Mouse (Mus musculus): ENCODE measurements at regions not wholly inside any gene's neighbourhood (a gene's known extent, or its start where the extent isn't known, plus 50 kb on each side); places are given as distances from the start of the nearest gene placed in this dataset.

DNA sequence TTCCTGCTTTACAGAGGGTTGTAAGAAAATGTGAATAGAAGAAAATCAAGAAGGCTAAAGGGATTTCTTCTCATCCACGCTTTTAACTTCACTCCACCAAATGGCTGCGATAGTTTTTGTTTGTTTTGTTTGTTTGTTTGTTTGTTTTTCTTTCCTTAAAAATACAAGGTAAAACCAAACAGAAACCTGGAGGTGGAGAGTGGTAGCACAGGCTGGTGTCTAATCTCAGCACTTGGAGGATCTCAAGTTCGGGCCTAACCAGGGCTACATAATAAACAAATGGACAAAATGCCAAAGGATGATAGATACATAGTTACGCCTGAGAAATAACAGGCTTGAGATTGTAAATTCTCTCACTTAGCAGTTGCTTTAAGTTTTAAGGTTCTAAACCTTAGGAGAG is 50.8 kb upstream of the Mboat1 start:
- DNase-seq, result no peak

DNA sequence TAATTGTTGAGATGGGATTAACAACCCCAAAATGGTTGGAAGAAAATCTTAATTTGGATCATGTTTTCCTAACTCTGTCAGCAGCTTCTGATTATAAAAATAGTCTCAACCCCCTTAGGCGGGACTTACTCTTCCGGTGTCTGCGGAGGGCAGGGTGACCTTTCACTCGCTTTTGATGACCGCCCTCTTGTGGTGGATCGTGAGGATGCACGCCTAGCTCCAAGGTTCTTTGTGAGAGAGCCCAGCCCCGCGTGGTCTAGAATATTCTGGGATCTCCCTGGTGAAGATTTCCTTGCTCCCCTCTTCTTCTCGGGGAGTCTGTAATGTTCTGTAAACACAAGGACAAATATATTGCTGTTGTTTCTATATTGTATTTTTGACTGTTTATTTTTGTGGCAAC is 51.3 kb upstream of the Mboat1 start:
- DNase-seq, result peak; percentile 89

DNA sequence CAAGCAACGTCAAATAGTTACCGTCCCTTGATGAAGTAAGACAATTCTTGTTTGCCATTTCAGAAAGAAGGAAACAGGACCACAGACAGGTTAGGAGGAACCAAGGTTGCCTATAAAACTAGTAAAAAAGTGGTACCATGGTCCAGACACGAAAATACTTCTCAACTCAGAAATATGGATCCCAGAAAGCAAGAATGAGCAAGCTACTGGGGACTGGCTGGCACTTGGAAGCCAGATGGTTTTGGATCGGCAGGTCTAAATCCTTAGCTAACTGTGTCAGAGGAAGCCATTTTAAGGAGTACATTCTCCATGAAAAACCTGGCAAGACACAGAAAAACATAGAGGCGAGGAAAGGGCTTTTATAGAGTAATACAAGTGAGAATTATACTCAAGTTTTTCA is 51.9 kb upstream of the Mboat1 start:
- DNase-seq, result no peak

DNA sequence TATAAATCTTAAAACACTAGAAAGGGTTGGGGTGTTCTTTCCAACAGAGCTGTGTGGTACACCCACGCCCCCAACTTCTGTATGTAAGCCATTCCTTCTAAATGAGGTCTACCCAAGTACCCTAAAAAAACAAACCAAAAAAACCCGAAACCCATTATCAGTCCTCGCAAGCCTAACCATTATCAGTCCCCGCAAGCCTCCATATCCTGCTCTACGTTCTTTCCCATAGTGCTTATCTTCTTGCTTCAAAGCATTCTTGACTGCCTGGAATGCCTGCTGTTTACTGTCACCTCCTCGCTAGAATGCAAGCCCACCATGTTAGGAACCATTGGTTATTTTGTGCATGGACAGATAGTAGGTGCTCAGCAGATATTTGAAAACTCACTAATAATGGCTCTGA is 52.3 kb upstream of the Mboat1 start:
- no peak for DNase-seq

DNA sequence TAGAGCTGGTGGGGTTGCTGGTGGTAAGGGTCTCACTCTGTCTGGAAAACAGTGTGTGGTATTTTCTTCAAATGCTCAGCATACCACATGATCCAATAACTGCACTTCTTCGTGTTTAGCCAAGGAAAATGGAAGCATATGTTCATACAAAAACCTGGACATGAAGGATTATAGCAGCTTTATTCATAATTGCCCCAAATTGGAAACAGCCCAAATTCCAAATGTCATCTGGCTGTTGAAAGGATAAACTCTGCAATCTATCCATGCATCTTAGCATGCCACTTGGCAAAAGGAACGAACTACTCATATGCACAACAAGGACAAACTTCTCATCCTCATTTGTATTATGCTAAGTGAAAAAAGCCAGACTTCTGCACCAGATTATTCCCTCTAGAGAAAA is 53.5 kb upstream of the Mboat1 start:
- no peak for DNase-seq

DNA sequence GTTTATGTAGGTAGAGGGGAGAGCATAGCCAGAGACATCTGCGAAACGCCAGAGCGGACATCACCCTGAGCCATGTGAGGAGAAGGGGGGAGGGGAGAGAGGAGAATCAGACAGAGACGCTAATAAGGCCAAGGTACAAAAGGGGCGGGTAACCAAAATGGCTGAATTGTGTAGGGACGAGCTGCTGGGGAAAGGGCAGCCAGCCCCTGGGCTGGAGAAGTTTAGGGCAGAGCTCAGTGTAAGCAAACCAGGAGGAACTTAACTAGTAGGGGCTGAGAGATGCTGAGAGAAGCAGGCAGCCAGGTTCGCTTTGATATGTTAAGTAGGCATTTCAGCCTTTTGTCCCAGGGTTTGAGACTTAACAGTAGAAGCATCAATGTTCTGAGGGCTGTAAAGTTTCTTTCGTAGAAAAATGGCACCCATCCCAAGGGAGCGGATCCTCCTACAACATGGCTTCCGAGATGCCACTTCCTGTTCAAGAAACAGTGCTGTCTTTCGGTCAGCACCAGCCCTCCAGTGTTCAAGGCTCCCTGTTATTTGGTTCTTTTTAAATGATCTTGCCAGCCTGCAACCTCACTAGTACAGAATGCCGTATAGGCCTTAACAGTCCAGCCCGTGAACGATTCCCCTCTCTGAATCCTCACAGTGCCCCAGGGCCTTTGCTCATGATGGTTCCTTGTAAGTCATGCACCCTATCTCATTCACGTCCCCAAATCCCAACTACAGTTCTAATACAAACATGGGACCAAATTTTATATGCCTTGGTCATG is 55.4 kb upstream of the Mboat1 start:
- DNase-seq, result peak; percentile 21

DNA sequence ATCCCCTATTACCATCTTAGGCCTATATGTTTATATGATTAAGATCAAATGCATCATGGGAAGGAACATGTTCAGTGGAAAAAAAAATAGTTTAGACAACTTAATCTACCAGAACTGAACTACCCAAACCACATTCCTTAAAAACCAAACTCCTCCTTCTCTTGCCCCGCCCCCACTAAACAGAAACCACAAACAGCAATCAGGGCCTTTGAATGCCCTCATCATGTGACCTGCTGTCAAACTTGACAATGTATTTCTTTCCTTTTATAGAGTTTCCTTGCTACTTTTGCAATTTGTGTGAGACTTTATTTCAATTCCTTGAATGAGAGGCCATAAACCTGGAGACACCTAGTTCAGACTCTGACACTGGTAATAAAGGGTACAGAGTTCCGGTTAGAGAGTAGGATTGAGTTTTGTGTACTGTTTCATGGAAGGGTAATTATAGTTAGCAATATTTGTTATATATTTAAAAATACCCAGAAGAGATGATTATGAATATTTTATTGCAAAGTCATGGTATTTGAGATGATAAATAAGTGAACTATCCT is 61.7 kb upstream of the Mboat1 start:
- DNase-seq, result no peak

DNA sequence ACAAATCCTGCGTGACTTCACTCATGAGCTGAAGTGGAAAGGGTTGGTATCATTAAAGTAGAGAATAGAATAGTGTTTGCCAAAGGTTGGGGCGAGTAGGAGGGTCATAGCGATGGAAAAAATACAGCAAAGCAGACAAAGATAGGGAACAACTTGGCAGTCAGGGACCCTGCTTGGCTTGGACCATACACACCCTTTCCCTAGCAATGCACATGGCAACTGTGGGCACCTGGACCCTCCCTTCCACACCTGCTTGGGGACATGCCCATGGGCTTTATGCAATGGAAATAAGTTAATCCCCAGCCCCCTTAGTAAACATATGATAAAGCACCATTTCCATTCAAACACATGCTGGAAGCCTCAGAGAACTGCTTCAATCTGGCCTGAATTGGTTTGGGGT is 62.2 kb upstream of the Mboat1 start:
- no peak for DNase-seq

DNA sequence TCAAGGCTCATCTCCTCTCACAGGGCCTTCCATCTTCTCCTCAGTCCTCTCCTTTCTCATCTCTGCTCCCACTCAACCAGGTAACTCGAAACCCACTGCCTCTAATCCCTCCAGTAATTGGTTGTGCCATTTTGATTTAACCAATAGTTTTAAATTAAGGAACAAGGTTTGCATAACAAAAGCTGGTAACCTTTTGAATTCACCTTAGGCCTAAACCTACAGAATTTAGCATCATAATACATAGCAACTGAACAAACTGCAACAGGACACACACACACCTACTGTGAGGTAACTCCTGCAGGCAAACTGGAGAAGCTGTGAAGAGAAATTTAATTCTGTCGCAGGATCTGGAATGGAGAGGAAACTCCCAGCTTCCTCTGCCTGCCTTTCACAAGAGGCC is 66.9 kb upstream of the Mboat1 start:
- DNase-seq, result no peak

DNA sequence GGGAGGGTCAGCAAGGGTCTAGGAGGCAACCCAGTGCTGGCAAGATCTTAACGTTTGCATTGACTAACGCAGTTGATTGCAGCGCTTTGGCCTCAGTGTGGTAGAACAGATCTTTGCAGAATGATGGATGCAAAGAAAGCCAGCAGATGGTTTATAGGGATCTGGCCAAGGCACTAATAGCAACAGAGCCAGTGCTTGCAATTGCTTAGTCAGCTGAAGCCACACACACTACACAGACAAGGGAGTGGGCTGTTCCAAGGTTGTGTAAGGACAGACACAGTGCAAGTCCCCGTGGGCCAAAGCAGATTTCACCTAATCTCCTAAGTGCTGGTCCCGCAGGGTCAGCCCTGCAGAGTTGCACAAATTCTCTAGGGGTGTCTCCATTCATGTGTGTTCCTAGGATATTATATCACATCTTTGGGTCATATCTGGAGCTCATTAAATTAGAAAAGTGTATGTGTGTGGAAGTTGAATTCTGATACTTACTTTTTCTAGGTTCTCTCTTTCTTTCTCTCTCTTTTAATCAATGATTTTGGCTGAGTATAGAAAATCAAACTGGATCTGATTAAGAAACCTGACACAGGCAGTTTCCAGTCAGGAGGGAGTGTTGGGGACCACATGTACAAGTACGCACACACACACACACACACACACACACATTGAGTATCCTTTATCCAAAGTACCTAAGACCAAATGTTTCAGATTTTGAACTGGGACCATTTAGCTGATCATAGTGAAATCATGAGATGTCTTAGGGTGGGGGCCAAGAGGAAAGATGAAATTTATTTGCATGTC is 68.5 kb upstream of the Mboat1 start:
- peak; percentile 4 for DNase-seq

DNA sequence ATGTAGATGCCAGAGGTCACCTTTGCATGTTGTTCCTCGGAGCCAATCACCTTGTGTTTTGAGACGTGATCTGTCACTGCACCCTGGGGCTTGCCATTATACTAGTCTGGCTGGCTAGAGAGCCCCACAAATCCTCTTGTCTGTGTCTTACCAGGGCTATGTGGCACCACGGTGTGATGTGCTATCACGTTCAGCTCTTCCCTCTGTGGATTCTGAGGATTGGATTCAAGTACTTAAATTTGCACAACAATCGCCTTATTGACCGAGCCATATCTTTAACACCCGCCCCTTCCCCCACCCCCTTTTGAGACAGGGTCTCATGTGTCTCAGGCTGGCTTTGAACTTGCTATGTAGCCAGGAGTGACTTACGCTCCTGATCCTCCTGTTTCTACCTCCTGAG is 70.8 kb upstream of the Mboat1 start:
- DNase-seq, result no peak

DNA sequence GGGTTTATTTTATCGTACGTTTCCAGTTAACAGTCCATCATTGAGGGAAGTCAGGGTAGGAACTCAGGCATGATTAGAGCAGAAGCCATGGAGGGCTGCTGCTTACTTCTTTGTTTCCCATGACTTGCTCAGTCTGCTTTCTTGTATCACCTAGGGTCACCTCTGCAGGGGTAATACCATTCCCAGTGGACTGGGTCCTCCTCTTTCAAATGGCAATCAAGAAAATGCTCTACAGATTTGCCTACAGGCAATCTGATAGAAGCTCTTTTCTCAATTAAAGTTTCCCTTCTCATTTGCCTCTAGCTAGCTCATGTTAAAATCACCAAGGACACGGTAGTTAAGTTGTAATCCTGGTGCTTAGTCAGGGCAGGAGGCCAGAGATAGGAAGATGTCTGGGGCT is 72.5 kb upstream of the Mboat1 start:
- no peak for DNase-seq

DNA sequence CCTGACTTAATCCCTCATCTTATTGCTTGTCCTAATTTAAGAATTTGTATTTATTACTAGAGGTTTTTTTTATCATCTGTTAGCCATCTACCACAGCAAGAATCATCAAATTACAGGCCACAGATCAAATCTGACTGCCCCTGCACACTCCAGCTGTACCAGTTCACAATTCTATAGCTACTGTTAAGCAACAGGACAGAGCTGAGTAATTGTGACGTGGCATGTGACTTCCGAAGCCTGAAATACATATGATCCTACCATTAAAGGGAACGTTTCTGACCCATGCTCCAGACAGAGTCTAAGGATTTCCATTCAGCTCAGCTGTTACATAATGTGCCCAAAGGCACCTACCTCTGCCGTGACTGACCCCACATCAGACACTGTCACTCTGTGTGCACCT is 74.0 kb upstream of the Mboat1 start:
- no peak for DNase-seq

DNA sequence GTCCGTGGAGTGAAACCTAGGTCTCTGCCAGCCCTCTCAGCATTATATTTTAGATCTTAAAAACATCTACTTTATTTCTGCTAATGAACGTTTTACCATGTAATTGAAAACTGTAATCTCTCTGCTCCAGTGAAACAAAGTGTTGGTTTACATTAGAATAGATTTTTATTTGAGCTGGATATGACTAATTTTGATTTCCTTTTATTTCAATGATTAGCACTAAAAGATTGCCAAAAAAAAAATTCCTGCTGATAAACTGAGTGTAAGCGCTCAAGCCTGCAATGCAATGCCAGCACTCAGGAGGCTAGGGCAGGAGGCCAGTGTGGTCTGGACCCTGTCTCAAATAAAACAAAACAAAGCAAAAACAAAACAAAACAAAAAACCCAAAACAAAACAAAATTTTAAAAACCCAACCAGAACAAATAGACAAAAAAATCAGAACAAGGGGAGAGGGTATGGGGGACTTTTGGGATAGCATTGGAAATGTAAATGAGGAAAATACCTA is 69.3 kb upstream of the E2f3 start:
- no peak for DNase-seq

DNA sequence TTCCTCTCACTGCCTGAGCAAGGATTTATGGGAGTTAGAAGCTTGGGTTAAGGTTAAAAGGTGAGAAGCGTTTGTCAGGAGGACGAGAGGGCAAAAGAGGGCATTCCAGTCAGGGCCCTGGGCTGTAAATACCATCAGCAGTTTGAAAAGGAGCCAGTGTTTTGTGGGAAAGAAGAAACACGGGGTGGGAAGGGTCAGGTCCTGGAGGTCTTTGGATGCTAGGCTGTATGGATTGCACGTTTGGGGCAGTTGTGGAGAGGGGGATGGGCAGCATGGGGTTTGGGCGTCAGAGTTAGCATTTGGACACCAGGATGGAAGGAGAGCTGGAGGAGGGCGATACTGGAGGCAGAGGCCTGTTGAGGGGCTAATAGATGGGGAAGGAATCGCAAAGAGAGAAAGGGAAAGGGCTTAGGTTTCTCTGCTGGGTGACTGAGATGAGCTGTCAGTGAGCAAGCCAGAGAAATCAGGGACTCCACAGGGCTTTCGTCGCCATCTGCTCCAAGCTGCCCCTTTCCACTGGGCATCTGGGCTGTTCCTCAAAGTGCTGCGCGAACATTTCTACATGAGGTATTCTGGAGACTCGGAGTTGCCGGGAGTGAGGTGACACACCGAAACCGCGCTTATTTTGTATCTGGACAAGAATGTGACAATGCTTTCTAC is 66.2 kb upstream of the E2f3 start:
- DNase-seq, result peak; percentile 7

DNA sequence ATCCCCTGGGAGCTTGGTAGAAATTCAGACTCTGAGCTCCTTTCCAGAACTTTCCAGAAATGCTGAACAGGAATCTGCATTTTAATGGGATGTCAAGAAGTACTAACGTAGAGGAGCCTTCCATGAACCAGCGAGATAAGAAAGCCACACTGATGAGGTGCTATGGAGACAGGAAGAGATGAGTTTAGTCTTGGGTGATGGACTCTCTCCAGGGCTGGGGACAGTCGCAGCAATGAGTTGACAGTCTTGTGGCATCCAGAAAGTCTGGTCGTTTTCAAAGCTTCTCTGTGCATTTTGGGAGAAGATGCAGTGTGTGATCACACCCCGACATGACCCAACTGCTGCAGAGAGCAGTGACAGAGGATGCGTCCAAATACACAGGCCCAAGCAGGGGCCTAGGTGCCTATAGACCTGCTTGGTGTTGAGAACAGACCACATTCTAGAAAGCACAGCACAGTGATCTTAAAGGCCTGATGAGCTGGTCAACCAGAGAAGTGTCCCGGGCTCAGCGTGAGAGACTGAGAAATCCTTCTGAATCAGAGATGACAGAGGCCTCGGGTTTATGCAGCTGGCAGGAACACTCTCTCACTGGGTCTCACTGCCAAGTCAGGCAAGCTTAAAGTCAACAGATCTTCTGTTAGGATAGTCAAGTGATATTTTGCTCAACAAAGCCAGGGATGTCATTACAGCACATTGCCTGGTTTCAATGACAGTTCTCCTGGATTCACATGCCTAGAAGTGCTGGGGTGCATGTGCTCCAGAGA is 65.1 kb upstream of the E2f3 start:
- no peak for DNase-seq

DNA sequence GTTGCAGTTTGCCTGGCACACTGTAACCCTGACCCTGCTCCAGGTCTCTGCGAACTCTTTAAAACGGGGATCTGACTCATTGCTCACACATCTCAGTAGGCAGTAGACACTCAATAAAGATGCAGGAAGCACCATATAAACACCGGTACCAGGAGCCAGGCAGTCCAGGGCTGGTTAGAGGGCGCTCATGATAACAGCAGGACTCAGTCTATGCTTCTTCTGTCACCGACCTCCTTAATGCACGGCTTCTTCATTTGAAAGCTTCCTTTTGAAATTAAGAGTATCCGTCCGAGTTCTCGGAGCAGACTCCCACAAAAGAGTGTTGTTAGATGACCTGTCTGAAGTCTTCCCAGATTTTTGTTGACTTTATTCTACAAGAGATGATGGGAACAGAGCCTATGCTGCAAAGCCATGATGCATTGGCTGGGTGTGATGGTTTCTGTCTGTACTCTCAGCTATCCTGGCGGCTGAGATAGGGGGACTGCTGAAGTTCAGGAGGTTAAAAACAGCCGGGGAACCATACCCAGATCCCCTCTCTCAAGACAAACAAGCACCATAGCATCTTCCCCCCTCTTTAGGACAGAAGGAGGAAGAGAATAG is 62.5 kb upstream of the E2f3 start:
- DNase-seq, result no peak

DNA sequence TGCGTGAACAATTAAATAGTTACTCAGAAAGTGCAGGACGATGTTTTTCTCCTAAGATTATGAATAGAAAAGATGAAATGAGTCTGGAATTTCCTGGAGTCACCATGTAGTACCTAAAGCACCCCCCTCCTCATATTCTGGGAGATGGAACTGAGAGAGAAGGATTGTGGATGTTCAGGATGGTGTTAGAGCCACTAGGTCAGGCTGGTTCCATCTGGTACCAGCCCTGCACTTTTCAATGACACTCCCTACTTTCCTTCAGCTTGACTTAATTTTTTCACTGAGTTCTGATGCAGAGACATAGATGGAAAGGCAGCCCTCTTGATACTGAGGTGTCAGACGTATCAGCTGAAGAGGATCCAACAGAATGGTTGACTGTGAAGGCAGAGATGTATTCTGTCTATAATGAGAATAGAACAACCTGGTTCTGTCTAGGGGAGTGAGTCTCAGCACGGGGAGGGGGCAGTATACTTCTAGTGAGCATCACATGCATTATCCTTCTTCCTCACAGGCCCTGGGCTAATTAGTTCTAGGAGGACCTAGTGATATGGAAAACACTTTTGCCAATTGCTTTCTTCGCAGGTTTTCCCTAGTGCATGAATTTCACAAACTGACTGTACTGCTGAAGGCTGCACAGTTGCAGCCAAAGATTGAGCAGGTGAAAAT is 60.8 kb upstream of the E2f3 start:
- no peak for DNase-seq

DNA sequence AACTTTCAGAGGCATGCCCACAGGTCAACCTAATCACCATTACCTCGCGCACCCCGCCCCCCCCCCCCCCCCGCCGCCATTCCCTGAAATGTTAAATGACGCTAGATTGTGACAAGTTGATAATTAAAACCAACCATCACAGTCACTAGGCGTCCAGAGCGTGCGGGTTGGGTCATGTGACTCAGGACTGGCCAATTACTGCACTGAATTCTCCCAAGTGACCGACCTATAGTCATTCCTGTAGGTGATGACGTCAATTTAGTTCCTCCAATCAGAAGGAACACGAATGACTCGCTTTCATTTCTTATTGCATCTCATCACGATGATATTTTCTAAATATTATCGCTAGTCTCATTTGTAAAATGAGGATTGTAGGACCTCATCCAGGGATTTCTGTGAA is 60.2 kb upstream of the E2f3 start:
- no peak for DNase-seq

DNA sequence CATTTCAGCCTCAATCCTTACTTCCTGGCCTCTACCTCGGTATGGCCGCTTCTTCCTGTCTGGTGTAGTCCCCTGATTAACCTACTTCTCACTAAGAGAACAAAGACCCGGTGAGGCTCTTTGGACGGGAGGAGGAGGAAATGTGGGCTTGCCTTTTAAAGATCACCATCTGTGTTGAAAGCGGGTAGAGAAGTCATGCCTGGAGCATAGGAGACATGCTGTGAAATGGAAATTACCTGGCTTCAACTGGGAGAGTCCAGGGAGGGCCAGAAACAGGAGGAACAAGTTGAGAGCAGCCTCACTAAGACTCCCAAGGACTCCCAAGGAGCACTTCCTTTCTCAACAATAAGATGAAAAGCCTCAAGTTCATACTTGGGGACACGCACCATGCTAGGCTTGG is 59.4 kb upstream of the E2f3 start:
- DNase-seq, result no peak

DNA sequence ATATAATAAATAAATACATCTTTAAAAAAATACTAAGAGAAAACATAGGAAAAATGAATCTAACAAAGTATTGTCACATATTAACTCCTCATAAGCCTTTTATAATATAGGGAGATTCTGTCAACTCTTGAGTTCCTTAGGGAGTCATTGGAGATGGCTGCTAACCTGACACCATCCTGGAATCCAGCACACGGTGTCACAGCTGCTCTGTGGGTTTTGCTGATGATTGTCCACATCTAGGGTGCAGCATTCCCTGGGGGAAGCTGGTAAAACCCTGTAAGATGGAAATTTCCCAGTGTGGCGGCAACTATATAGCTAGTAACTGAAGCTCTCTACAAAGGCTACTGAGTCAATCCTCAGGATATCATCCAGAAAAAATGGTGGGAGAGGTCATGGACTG is 58.9 kb upstream of the E2f3 start:
- DNase-seq, result no peak

Data from kidney, postnatal 14 days (tissue).